Mouse (Mus musculus) retina, embryonic 14.5 days (tissue): ENCODE measurements at regions not wholly inside any gene's neighbourhood (a gene's known extent, or its start where the extent isn't known, plus 50 kb on each side); places are given as distances from the start of the nearest gene placed in this dataset.

Experiments used
- DNase-seq: peaks from one replicate; pipeline ENCODE4 v3.0.0-alpha.2; 2015; ENCODE audit warnings: low spot score

GRCm38 (mm10) chr1:109471671-109472070 is 510.6 kb upstream of the Cdh7 start:
- no peak for DNase-seq

GRCm38 (mm10) chr1:109481387-109481786 is 500.8 kb upstream of the Cdh7 start:
- DNase-seq, result no peak

GRCm38 (mm10) chr1:109495936-109496335 is 486.3 kb upstream of the Cdh7 start:
- no peak for DNase-seq

GRCm38 (mm10) chr1:109512632-109513259 is 469.5 kb upstream of the Cdh7 start:
- DNase-seq, result no peak

GRCm38 (mm10) chr1:109514375-109514774 is 467.9 kb upstream of the Cdh7 start:
- DNase-seq, result peak; percentile 2
